Mouse (Mus musculus): ENCODE results near the gene Ttc7b.

DNA sequence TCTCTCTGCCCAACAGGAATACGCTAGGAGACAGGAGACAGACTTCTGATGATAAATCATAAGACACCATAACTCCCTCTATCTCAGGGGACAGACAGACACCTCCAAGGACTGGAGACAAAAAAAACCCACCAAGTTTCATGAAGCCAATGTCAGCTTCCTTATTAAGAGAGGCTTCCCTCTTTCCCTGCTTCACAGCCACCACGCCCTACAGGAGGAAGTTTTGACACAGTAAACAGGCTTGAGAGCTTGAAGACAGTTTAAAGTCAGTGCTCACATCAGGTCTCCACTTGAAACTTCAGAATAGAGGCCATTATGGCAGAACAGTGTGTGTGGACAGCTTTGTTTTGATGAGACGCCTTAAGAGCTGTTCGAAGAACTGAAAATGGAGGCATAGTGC lies 200.9 kb downstream of the Ttc7b start:
- TF ChIP-seq CTCF (IDR thresholded peaks at IDR 0.05; ENCODE audit: low read depth) (no peak), EP300 (IDR thresholded peaks at IDR 0.05; ENCODE audit: low read depth) (no peak)

Data from liver, postnatal 0 days (tissue).